Mouse (Mus musculus) c-Kit-positive CD71-negative TER-119-negative erythroid progenitor cells, embryonic 14.5 days (primary cell): Measurements from ENCODE around the gene Tmem120b.

Experiments used
- DNase-seq: peaks from one replicate; pipeline ENCODE4 v3.0.0-alpha.2; 2013; ENCODE audit warnings: low read depth

Tmem120b gene

DNA sequence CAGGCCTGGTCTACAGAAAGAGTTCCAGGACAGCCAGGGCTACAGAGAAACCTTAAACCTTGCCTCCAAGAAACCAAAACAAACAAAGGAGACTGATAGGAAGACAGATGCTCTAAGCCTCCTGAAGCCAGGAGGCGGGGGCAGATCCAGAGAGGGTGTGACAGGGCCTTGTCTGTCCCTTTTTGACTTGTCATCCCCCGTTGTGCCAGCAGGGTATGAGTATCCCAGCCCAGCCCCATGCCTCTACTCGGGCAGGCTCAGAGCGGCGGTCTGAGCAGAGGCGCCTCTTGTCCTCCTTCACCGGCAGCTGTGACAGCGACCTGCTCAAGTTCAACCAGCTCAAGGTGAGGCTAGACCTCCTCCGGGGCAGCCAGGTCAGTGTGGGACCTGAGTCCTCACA lies 94.7 kb downstream of the Tmem120b start:
- no peak for DNase-seq

DNA sequence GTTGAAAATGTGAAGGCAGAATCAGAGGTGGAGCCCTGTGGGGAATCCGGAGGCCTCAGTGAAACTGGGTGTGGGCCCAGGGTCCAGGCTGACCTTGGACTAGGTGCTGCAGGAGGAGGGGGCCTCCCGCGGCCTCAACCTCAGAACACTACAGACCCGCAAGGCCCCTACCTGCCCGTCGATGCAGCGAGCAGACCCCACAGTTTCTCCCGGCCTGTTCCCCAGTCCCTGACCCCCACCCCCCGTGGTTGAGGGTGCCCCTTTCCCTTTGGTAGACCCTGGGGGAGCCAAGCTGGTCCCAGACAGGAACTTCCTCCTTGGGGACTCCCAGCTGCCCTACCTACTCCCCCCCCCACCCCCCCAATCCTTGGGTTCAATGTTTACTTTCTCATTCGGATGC lies 98.2 kb downstream of the Tmem120b start:
- no peak for DNase-seq
